Mouse (Mus musculus): ENCODE results near the gene Ntf3.

Gene Ntf3

GRCm38 (mm10) chr6:126159279-126160066 is 7.2 kb downstream of the Ntf3 start:
- peak; percentile 88 for DNase-seq (ENCODE audit: inconsistent ontology term)

GRCm38 (mm10) chr6:126155928-126156327 is 10.8 kb downstream of the Ntf3 start:
- no peak for DNase-seq (ENCODE audit: inconsistent ontology term)

GRCm38 (mm10) chr6:126154372-126154982 is 12.2 kb downstream of the Ntf3 start:
- DNase-seq (ENCODE audit: inconsistent ontology term), result peak; percentile 51

- no peak for DNase-seq (ENCODE audit: inconsistent ontology term)
Measured at GRCm38 (mm10) chr6:126153154-126153553, 13.6 kb downstream of the Ntf3 start.

- no peak for DNase-seq (ENCODE audit: inconsistent ontology term)
Measured at GRCm38 (mm10) chr6:126143659-126144058, 23.1 kb downstream of the Ntf3 start.

- DNase-seq (ENCODE audit: inconsistent ontology term), result no peak
Measured at GRCm38 (mm10) chr6:126142741-126143140, 24.0 kb downstream of the Ntf3 start.

- no peak for DNase-seq (ENCODE audit: inconsistent ontology term)
Measured at GRCm38 (mm10) chr6:126142021-126142554, 24.6 kb downstream of the Ntf3 start.

GRCm38 (mm10) chr6:126141472-126141871 is 25.2 kb downstream of the Ntf3 start:
- no peak for DNase-seq (ENCODE audit: inconsistent ontology term)

GRCm38 (mm10) chr6:126140961-126141360 is 25.7 kb downstream of the Ntf3 start:
- no peak for DNase-seq (ENCODE audit: inconsistent ontology term)

GRCm38 (mm10) chr6:126140416-126140815 is 26.3 kb downstream of the Ntf3 start:
- DNase-seq (ENCODE audit: inconsistent ontology term), result no peak

- DNase-seq (ENCODE audit: inconsistent ontology term), result no peak
Measured at GRCm38 (mm10) chr6:126134155-126134906, 32.4 kb downstream of the Ntf3 start.

GRCm38 (mm10) chr6:126128238-126128637 is 38.5 kb downstream of the Ntf3 start:
- DNase-seq (ENCODE audit: inconsistent ontology term), result no peak

- DNase-seq (ENCODE audit: inconsistent ontology term), result no peak
Measured at GRCm38 (mm10) chr6:126118247-126118646, 48.5 kb downstream of the Ntf3 start.

GRCm38 (mm10) chr6:126117191-126117590 is 49.5 kb downstream of the Ntf3 start:
- peak; percentile 84 for DNase-seq (ENCODE audit: inconsistent ontology term)

GRCm38 (mm10) chr6:126114934-126115633 is 51.6 kb downstream of the Ntf3 start:
- DNase-seq (ENCODE audit: inconsistent ontology term), result no peak

- DNase-seq (ENCODE audit: inconsistent ontology term), result peak; percentile 61
Measured at GRCm38 (mm10) chr6:126110892-126111835, 55.5 kb downstream of the Ntf3 start.

- peak; percentile 32 for DNase-seq (ENCODE audit: inconsistent ontology term)
Measured at GRCm38 (mm10) chr6:126109184-126109583, 57.5 kb downstream of the Ntf3 start.

- no peak for DNase-seq (ENCODE audit: inconsistent ontology term)
Measured at GRCm38 (mm10) chr6:126108771-126109170, 57.9 kb downstream of the Ntf3 start.

GRCm38 (mm10) chr6:126107398-126107797 is 59.3 kb downstream of the Ntf3 start:
- peak; percentile 57 for DNase-seq (ENCODE audit: inconsistent ontology term)

GRCm38 (mm10) chr6:126106798-126107173 is 59.9 kb downstream of the Ntf3 start:
- DNase-seq (ENCODE audit: inconsistent ontology term), result no peak

Data from Muller cell, postnatal 12 days (primary cell).